Mouse (Mus musculus): Measurements from ENCODE around the gene Cntrob. TPM values are rescaled to one million over a fixed set of nuclear protein-coding genes. Genes with fewer than 3 reads are reported as not detected.

Gene Cntrob
- polyA plus RNA-seq, 1 experiment from 2014 or later, result 22.6 TPM

GRCm38 (mm10) chr11:69332713-69333253 lies 9.2 kb upstream of the Cntrob start:
- Histone ChIP-seq H3K9me3 (no peaks in the 10 kb centered on the region), H3K36me3 (0 out of 2 replicates have a peak, but pooled peaks cover 3% of the 10 kb centered on the region), H3K27ac (peak overlapping the region; percentile 86), H3K4me3 (no peak overlapping the region), H3K27me3 (peaks cover 22% of the 10 kb centered on the region), H3K9ac (no peak overlapping the region), H3K4me2 (peak overlapping the region; percentile 60), H3K4me1 (replicated peaks) (peaks cover 24% of the 10 kb centered on the region)
- ATAC-seq (ENCODE audit: low FRiP score), result no peak
- 35% methylated on average over 8 of the region's 8 CpGs for WGBS

GRCm38 (mm10) chr11:69331929-69332405 lies 8.4 kb upstream of the Cntrob start:
- peak; percentile 75 for ATAC-seq (ENCODE audit: low FRiP score)
- H3K4me1 ChIP-seq (replicated peaks), result peaks cover 27% of the 10 kb centered on the region
- peaks cover 30% of the 10 kb centered on the region for H3K27me3 ChIP-seq
- H3K27ac ChIP-seq, result peak overlapping the region; percentile 86
- H3K9me3 ChIP-seq, result no peaks in the 10 kb centered on the region
- H3K4me2 ChIP-seq, result peak overlapping the region; percentile 60
- H3K4me3 ChIP-seq, result peak overlapping the region; percentile 41
- 1% methylated on average over 24 of the region's 24 CpGs for WGBS
- no peaks in the 10 kb centered on the region for H3K36me3 ChIP-seq
- H3K9ac ChIP-seq, result peak overlapping the region; percentile 69

- ATAC-seq (ENCODE audit: low FRiP score), result no peak
- peaks cover 35% of the 10 kb centered on the region for H3K27me3 ChIP-seq
- H3K9me3 ChIP-seq, result no peaks in the 10 kb centered on the region
- WGBS, result 94% methylated on average over 6 of the region's 6 CpGs
- H3K27ac ChIP-seq, result peak overlapping the region; percentile 86; the same call in 1 of the 2 replicates
- peak overlapping the region; percentile 60 for H3K4me2 ChIP-seq
- no peak overlapping the region for H3K4me3 ChIP-seq
- no peaks in the 10 kb centered on the region for H3K36me3 ChIP-seq
- peaks cover 35% of the 10 kb centered on the region for H3K4me1 ChIP-seq (replicated peaks)
- H3K9ac ChIP-seq, result no peak overlapping the region
These were observed 7.6 kb upstream of the Cntrob start for GRCm38 (mm10) chr11:69331152-69331551.

GRCm38 (mm10) chr11:69328517-69328916 lies 4.9 kb upstream of the Cntrob start:
- Histone ChIP-seq H3K4me1 (replicated peaks) (peaks cover 55% of the 10 kb centered on the region), H3K9ac (no peak overlapping the region), H3K9me3 (no peaks in the 10 kb centered on the region), H3K36me3 (no peaks in the 10 kb centered on the region), H3K27ac (no peak overlapping the region), H3K4me3 (no peak overlapping the region), H3K4me2 (no peak overlapping the region), H3K27me3 (peaks cover 35% of the 10 kb centered on the region)
- whole genome bisulfite sequencing, result 93% methylated on average over 6 of the region's 6 CpGs
- no peak for ATAC-seq (ENCODE audit: low FRiP score)

- H3K4me2 ChIP-seq, result no peak overlapping the region
- WGBS, result 43% methylated on average over 6 of the region's 6 CpGs
- no peak for ATAC-seq (ENCODE audit: low FRiP score)
- no peak overlapping the region for H3K27ac ChIP-seq
- H3K36me3 ChIP-seq, result no peaks in the 10 kb centered on the region
- H3K4me1 ChIP-seq (replicated peaks), result peaks cover 55% of the 10 kb centered on the region
- no peaks in the 10 kb centered on the region for H3K9me3 ChIP-seq
- H3K4me3 ChIP-seq, result no peak overlapping the region
- no peak overlapping the region for H3K9ac ChIP-seq
- H3K27me3 ChIP-seq, result peaks cover 35% of the 10 kb centered on the region
These were observed 4.1 kb upstream of the Cntrob start for GRCm38 (mm10) chr11:69327648-69328047.

- H3K4me1 ChIP-seq (replicated peaks), result peaks cover 56% of the 10 kb centered on the region
These were observed 3.5 kb upstream of the Cntrob start for GRCm38 (mm10) chr11:69327157-69327442.

DNA sequence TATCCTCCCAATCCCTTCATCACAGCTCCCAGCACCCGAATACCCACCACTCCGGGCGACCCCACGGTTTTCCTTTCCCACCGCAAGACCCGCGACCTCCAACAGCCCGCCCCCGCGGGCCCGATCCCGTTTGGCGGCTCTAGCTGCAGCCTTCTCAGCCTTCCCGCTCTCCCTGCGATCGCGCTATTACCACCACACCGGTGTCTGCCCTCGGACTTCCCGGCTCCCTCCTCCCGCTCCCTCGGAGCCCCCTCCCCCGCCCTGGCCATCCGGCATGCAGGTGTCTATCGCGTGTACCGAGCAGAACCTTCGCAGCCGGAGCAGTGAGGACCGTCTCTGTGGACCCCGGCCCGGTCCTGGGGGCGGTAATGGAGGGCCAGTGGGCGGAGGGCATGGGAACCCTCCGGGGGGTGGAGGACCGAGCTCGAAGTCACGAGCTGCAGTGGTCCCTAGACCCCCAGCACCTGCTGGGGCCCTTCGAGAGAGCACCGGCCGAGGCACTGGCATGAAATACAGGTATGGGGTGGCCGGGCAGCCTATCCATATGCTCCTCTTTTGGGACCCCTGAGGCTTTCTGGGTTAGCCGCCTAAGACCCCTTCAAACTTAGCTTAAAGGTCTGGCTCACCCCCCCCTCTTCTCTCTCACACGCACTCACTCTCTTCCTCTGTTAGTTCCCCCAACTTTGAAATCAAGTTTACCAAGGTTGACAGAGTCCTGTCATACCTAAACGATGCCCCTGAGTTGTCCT lies 3.0 kb upstream of the Cntrob start:
- H3K9me3 ChIP-seq, result no peaks in the 10 kb centered on the region
- WGBS, result 2% methylated on average over 45 of the region's 45 CpGs
- H3K4me2 ChIP-seq, result peak overlapping the region; percentile 82
- H3K27me3 ChIP-seq, result peaks cover 35% of the 10 kb centered on the region
- peak; percentile 8; the same call in 1 of the 2 replicates for ATAC-seq (ENCODE audit: low FRiP score)
- H3K9ac ChIP-seq, result peak overlapping the region; percentile 78
- H3K4me3 ChIP-seq, result peak overlapping the region; percentile 54
- no peaks in the 10 kb centered on the region for H3K36me3 ChIP-seq
- H3K4me1 ChIP-seq (replicated peaks), result peaks cover 58% of the 10 kb centered on the region
- H3K27ac ChIP-seq, result 0 out of 2 replicates have a peak overlapping the region, but pooled peaks have one; percentile 35

More at GRCm38 (mm10) chr11:69327157-69327442, 3.5 kb upstream of the Cntrob start:
- peak overlapping the region; percentile 82 for H3K4me2 ChIP-seq
- no peak for ATAC-seq (ENCODE audit: low FRiP score)
- no peak overlapping the region for H3K27ac ChIP-seq
- peak overlapping the region; percentile 54 for H3K4me3 ChIP-seq
- no peak overlapping the region; the same call in 1 of the 2 replicates for H3K9ac ChIP-seq
- H3K27me3 ChIP-seq, result peaks cover 35% of the 10 kb centered on the region
- H3K9me3 ChIP-seq, result no peaks in the 10 kb centered on the region
- H3K36me3 ChIP-seq, result no peaks in the 10 kb centered on the region
- WGBS, result 17% methylated on average over 9 of the region's 9 CpGs

GRCm38 (mm10) chr11:69325628-69326407 lies 2.2 kb upstream of the Cntrob start, which contains the start of gene Kcnab3:
Gene Kcnab3 (plus strand): TSS chr11:69326258.
- Histone ChIP-seq H3K4me3 (peak within 1 kb of the TSS; percentile 54), H3K4me1 (replicated peaks) (peaks cover 54% of the 10 kb centered on the region), H3K36me3 (no peaks in the 10 kb centered on the region), H3K27ac (0 out of 2 replicates have a peak within 1 kb of the TSS, but pooled peaks have one; percentile 35), H3K27me3 (peaks cover 35% of the 10 kb centered on the region), H3K9me3 (no peaks in the 10 kb centered on the region), H3K9ac (peak within 1 kb of the TSS; percentile 78), H3K4me2 (peak within 1 kb of the TSS; percentile 89)
- WGBS, result 12% methylated on average over 26 of the region's 26 CpGs
- peak; percentile 56 for ATAC-seq (ENCODE audit: low FRiP score)

- H3K27me3 ChIP-seq, result peaks cover 32% of the 10 kb centered on the region
- peak overlapping the region; percentile 89 for H3K4me2 ChIP-seq
- no peak for ATAC-seq (ENCODE audit: low FRiP score)
- H3K4me3 ChIP-seq, result peak overlapping the region; percentile 62
- peaks cover 6% of the 10 kb centered on the region for H3K36me3 ChIP-seq
- H3K4me1 ChIP-seq (replicated peaks), result peaks cover 55% of the 10 kb centered on the region
- no peaks in the 10 kb centered on the region for H3K9me3 ChIP-seq
- H3K9ac ChIP-seq, result peak overlapping the region; percentile 84
- WGBS, result 82% methylated on average over 6 of the region's 6 CpGs
- no peak overlapping the region for H3K27ac ChIP-seq
These were observed 1.2 kb upstream of the Cntrob start for GRCm38 (mm10) chr11:69324749-69325148.

DNA sequence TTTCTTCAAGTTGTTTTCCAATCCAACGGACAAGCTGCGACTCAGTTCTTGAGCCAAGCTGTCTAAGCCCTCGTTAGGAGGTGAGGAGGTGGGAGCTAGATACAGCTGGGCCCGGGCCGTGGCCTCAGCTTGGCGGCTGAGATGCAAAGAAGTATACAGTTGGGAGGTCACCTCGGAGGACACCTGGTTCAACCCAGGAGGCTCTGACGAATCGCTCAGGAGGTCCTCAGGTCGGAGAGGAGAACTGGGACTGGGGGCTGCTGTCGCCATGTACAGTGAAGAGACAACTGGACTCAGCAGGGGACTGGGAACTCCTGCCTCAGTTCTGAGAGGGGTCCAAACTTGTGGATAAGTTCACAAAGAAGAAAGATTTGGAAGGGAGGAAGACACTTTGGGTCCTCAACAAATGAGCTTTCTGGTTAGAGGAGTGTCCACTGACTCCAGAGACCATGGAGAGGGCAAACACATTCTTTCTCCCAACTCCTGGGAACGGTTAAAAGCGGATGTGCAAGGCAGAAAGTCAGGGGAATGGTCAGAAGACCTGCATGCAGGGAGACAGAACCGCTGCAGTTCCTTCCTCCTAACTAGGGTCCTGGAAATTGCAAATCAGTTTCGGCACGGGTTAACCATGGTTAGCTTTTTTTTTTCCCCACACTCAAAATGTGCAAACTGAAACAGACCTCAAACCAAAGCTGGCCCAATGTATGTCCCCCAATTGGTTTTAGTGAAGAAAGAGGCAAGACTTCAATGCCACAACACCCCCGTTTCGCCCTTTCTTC lies 693 bp downstream of the Cntrob start:
- H3K4me3 ChIP-seq, result peak overlapping the region; percentile 62
- no peak for ATAC-seq (ENCODE audit: low FRiP score)
- H3K9me3 ChIP-seq, result no peaks in the 10 kb centered on the region
- peaks cover 55% of the 10 kb centered on the region for H3K4me1 ChIP-seq (replicated peaks)
- peaks cover 25% of the 10 kb centered on the region for H3K36me3 ChIP-seq
- peaks cover 14% of the 10 kb centered on the region for H3K27me3 ChIP-seq
- H3K27ac ChIP-seq, result peak overlapping the region; percentile 92
- H3K4me2 ChIP-seq, result peak overlapping the region; percentile 76
- WGBS, result 31% methylated on average over 18 of the region's 18 CpGs
- H3K9ac ChIP-seq, result peak overlapping the region; percentile 80

- Histone ChIP-seq H3K4me2 (peak overlapping the region; percentile 76), H3K27ac (no peak overlapping the region), H3K4me3 (peak overlapping the region; percentile 62), H3K9me3 (no peaks in the 10 kb centered on the region), H3K9ac (peak overlapping the region; percentile 80), H3K27me3 (peaks cover 5% of the 10 kb centered on the region), H3K4me1 (replicated peaks) (peaks cover 52% of the 10 kb centered on the region), H3K36me3 (peaks cover 32% of the 10 kb centered on the region)
- no peak for ATAC-seq (ENCODE audit: low FRiP score)
- WGBS, result 63% methylated on average over 6 of the region's 6 CpGs
These were observed 1.6 kb downstream of the Cntrob start for GRCm38 (mm10) chr11:69322010-69322409.
